Mouse (Mus musculus) liver, adult (tissue): Measurements from ENCODE around the gene Herc6.

ENCODE experiments used
- GATA4 ChIP-seq: IDR thresholded peaks from 2 replicates; pipeline ENCODE4 v1.6.1; 2014; ENCODE audit warnings: mild to moderate bottlenecking, low read length; ENCODE audit not compliant: insufficient replicate concordance

Gene Herc6

GRCm38 (mm10) chr6:57557796-57558317 lies 22.9 kb upstream of the Herc6 start:
- TF ChIP-seq GATA4 = peak; percentile 57; the same call in 1 of the 2 replicates

GRCm38 (mm10) chr6:57563454-57563853 lies 17.3 kb upstream of the Herc6 start:
- no peak for TF ChIP-seq GATA4

- TF ChIP-seq GATA4 = no peak
Measured at GRCm38 (mm10) chr6:57565452-57565851, 15.3 kb upstream of the Herc6 start.

- no peak for TF ChIP-seq GATA4
Measured at GRCm38 (mm10) chr6:57567630-57568029, 13.2 kb upstream of the Herc6 start.

- TF ChIP-seq GATA4 = no peak
Measured at GRCm38 (mm10) chr6:57570170-57570974, 10.4 kb upstream of the Herc6 start.

GRCm38 (mm10) chr6:57571587-57571986 lies 9.2 kb upstream of the Herc6 start:
- TF ChIP-seq GATA4 = no peak

GRCm38 (mm10) chr6:57581595-57581994 lies 795 bp downstream of the Herc6 start:
- no peak for TF ChIP-seq GATA4

GRCm38 (mm10) chr6:57582356-57582755 lies 1.6 kb downstream of the Herc6 start:
- no peak for TF ChIP-seq GATA4

GRCm38 (mm10) chr6:57605546-57606307 lies 24.9 kb downstream of the Herc6 start:
- TF ChIP-seq GATA4 = no peak

- TF ChIP-seq GATA4 = no peak
Measured at GRCm38 (mm10) chr6:57607999-57608398, 27.2 kb downstream of the Herc6 start.

- TF ChIP-seq GATA4 = no peak
Measured at GRCm38 (mm10) chr6:57609631-57610030, 28.8 kb downstream of the Herc6 start.

GRCm38 (mm10) chr6:57615788-57616187 lies 35.0 kb downstream of the Herc6 start:
- TF ChIP-seq GATA4 = no peak

GRCm38 (mm10) chr6:57639531-57639930 lies 58.7 kb downstream of the Herc6 start:
- TF ChIP-seq GATA4 = no peak

- no peak for TF ChIP-seq GATA4
Measured at GRCm38 (mm10) chr6:57641789-57642188, 61.0 kb downstream of the Herc6 start.

- no peak for TF ChIP-seq GATA4
Measured at GRCm38 (mm10) chr6:57647256-57647655, 66.5 kb downstream of the Herc6 start.

- TF ChIP-seq GATA4 = no peak
Measured at GRCm38 (mm10) chr6:57661295-57661694, 80.5 kb downstream of the Herc6 start.
